Mouse (Mus musculus) olfactory bulb, adult 2 months (tissue): Measurements from ENCODE around the gene Bcl6b.

ENCODE experiments used
- CTCF ChIP-seq: fragments of 200-500 bp; IDR thresholded peaks from 2 replicates; pipeline ENCODE4 v1.5.1; 2012; ENCODE audit warnings: low read depth, mild to moderate bottlenecking, low read length, moderate library complexity; ENCODE audit not compliant: insufficient read depth
- POLR2A ChIP-seq: fragments of 200-500 bp; IDR thresholded peaks from 2 replicates; pipeline ENCODE4 v1.6.1; 2012; ENCODE audit warnings: mild to moderate bottlenecking, low read depth, low read length, moderate library complexity; ENCODE audit not compliant: insufficient read depth

DNA sequence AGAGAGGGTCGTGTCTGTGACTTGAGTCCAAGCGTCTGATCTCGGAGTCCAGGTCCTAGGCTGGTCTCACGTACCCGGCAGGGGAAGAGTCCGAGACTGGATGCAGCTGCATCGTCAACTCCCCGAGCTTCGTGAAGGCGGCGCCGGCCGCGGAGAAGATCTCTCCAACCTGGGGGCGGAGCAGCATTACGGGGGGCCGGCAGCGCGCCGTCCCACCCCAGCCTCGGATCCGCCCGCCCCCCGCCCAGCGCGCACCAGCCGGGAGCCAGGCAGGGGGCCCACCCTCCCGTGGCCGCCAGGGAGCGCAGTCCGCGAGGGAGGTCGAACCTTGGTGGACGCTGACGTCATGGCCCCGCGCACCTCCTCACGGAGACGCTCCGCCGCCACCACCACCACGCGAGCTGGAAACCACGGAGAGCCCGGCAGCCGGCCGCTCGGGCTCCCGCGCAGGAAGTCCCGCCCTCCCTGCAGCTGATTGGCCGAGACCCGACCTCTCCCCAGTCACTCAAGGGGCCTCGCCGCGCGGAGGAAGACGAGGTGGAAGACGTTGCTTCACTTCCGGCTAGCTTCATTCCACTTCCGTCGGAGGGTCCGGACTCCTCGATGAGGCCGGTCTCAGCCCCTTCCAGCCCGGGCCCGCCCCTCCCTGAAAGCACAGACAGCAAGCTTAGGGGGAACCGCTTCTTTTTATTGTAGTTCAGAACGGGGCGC, 8.0 kb upstream of the Bcl6b start, which contains the start of gene 0610010K14Rik:
- TF ChIP-seq POLR2A (peak; percentile 84), CTCF (peak; percentile 55; the same call in 1 of the 2 replicates)
